Mouse (Mus musculus) liver, postnatal 0 days (tissue): Measurements from ENCODE around the gene Hist1h4d.
"Not testable (repeated sequence)": the region's sequence is repeated elsewhere in the genome, so short reads cannot be mapped to it uniquely, and the experiment has no call there.

Source experiments
- CTCF ChIP-seq: sonication (generic); IDR thresholded peaks from 2 replicates; pipeline ENCODE4 v1.5.1; 2016; ENCODE audit warnings: antibody characterized with exemption, low read depth
- EP300 ChIP-seq: IDR thresholded peaks from 2 replicates; pipeline ENCODE4 v1.6.1; 2016; ENCODE audit warnings: antibody characterized with exemption, low read depth, mild to moderate bottlenecking

GRCm38 (mm10) chr13:23622175-23622671, 40.8 kb downstream of the Hist1h4d start, which contains the start of gene Hist1h1e:
- not testable (repeated sequence) for TF ChIP-seq CTCF
- 0 out of 2 replicates have a peak, but pooled peaks have one; percentile 65 for TF ChIP-seq EP300
